Mouse (Mus musculus) CH12F3 (cell line): ENCODE results near the gene Prrt4.

Experiments
- in situ Hi-C: fragments of 300-500 bp; cut with MboI; formaldehyde crosslinking; loops from 2 replicates; pipeline ENCODE4 v1.14.3; 2020; ENCODE audit warnings: low sequenced_read_pairs

The Prrt4 gene

GRCm38 (mm10) chr6:29160786-29161185, 18.6 kb downstream of the Prrt4 start:
- in situ Hi-C loops, result loop anchor here (10.0 kb wide), 1 partner anchor 114 kb away; the partner anchor contains the start of genes Fam71f2 and Hilpda

- in situ Hi-C loops, result no loop called here
These were observed 23.1 kb downstream of the Prrt4 start for GRCm38 (mm10) chr6:29156326-29156725.

GRCm38 (mm10) chr6:29150001-29150400, 29.4 kb downstream of the Prrt4 start:
- in situ Hi-C loops, result no loop called here

- in situ Hi-C loops, result no loop called here
These were observed 31.9 kb downstream of the Prrt4 start for GRCm38 (mm10) chr6:29147407-29148010.

DNA sequence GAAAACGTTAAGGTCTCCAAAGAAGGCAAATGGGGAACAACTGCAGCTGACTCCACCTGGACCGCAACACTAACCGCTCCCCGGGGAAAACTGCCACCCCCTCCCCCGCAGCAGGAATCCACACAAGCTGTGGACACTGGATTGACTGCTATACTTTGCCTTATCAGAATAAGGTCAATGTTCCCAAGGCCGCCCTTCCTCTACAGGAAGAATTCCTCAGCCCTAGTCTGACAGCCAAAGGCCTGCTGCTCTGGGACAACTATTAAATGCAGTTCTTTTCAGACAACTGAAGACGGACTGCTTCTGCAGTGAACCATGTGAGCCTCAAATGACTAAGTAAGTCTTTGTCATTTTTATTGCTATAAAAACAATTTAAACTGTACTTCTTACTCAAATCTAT, 32.7 kb downstream of the Prrt4 start:
- in situ Hi-C loops, result no loop called here

DNA sequence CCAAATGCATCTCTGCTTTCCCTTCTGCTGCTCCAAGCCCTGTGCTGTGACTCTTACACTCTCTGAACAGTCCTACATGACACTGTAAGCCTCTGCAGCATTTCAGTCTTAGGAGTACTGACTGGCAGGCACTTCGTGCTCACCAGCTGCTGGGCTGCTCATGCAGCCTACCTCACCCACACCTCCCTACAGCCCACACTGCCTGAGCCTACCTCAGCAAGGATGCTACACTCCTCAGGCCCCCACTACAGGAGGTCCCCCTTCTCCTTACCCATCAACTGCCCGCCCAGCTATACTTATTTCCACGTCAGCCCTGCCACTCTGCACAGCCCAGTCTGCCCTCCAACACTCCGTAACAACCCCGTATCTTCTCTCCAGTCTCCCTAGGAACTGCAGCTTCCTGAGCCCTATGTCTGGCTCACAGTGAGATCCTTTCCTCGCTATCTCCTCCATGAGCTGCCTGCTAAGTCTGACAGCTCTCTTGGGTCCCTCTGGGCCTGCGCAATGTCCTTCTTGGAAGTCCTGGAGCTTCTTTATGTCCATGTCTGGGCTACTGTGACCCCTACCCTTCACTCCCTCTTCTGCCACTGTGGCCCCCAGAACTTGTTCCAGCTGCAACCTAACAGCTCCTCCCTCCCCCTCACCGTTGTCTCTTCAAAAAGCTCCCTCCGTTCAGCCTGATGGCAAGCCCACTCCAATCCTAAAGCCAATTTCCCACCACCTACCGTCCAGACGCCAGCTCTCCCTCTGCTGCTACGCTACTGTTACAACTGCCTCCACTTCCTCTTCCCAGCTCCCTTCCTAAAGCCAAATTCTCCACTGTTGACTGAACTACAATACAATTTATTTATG, 33.7 kb downstream of the Prrt4 start:
- in situ Hi-C loops, result no loop called here

DNA sequence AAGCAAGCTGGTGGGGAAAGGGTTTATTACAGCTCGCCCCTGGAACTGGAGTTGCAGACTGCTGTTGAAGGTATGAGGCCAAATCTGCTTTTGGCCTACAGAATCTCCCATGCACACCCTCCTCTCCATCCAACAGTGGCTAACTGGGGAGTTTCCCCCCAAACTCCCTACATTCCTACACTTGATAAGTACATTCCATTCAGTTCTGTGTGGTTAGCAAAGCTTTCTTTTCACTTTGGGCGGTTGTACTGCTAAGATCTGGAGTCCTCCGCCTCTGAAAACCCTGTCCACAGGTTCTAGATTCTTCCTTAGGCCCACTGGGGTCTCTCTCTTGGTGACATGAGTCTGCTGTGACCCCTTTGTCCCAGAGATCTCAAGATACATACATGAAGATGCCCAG, 34.4 kb downstream of the Prrt4 start:
- in situ Hi-C loops, result no loop called here

DNA sequence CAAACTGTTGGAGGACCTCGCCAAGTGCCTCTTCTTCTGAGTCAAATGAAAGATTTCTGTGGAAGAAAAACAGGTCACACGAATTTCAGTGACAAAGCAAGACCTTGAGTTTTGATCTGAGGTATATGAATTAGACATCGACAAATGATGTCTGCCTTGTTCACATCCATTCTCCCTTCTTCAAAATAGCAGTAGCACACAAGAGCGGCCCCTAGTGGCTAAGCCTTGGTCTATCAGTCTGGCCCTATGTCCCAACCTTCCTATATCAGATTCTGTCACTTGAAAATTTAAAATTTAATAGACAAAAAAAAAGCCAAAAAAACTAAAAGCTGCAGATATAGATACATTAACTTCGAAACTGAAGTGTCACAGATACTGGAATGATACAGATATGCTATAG, 35.8 kb downstream of the Prrt4 start:
- in situ Hi-C loops, result no loop called here

DNA sequence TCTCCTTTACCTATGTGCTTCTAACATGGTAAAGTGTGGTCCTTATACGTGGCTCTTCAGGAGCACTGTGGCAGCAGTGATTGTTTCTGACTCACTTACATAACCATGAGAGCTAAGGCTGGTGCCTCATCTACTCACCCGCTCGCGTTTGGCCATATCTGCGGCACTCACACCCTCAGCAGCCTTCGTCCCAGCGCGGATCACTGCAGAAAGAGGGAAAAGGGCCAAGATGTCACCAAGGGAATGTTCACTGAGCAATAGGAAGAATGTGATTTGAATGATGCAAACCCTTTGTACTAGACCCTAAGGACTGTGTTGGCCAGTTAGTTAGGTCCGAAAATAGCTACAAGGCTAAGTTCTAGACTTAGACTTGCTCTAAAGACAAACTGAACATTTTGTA, 41.9 kb downstream of the Prrt4 start:
- in situ Hi-C loops, result no loop called here

DNA sequence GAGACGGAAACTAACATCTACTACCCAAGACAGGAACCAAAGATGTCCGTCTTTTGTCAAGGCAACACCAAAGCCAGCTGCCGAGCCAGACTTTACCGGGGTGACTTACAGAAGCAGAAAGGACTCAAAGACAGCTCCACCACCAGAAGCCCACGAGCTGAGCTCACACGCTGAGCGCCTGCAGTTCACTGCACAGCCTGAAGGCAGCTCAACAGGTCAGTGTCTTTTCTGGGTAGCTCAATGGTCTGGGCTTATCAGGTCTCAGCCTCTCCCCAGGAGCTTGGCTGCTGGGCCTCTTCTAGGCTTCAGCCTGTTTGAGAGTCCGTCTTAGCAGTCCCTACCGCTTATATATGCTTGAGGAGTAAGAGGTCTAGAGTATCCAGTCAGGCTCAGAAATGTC, 46.3 kb downstream of the Prrt4 start:
- in situ Hi-C loops, result no loop called here

DNA sequence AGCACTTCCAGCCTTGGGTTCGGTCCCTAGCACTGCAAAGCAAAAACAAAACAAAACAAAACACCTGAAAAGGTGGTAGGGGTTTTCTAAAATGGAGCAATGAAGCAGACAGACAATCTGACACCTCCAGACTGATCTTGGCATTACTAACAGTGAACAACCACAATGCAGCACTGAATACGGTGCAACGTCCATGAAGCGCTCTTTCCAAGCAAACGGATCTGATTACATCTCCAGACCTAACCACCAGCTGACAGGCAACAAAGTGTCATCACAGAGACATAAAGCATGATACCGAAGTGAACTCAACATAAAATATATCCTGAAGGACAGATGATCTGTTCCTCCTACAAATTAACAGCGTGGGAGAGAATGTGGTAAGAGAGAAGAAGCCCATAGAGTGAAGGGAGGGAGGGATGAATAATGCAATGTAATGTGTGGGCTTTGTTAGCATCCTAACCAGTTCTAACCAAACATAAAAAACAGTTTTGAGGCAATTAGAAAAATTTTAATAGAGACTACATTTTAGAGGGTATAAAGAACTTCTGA, 52.4 kb downstream of the Prrt4 start:
- in situ Hi-C loops, result no loop called here

DNA sequence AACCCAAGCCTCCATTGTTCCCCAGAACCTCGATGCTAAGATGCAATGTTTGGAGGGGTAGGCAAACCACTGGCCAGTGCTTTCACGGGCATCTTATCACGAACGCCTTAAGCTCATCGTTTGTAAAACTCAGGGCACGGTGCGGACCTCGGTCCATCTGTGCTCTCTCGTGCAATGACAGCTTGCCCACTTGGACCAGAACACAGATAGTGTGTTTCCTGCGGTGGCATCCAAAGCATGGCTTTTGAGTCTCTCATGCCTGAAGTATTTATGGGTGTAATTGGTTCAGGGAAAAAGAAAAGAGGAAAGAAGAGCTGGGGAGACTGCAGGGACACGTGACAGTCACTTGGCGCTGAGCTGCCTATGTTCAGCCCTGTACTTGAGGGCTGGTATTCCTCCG, 59.4 kb downstream of the Prrt4 start:
- in situ Hi-C loops, result no loop called here
